Mouse (Mus musculus) liver, postnatal 0 days (tissue): Measurements from ENCODE around the gene Cd248.

Experiments used
- CTCF ChIP-seq: sonication (generic); IDR thresholded peaks from 2 replicates; pipeline ENCODE4 v1.5.1; 2016; ENCODE audit warnings: antibody characterized with exemption, low read depth
- EP300 ChIP-seq: IDR thresholded peaks from 2 replicates; pipeline ENCODE4 v1.6.1; 2016; ENCODE audit warnings: antibody characterized with exemption, low read depth, mild to moderate bottlenecking

- TF ChIP-seq CTCF: no peak
- no peak for TF ChIP-seq EP300
Measured at GRCm38 (mm10) chr19:5071077-5071476, 3.2 kb downstream of the Cd248 start.
